Mouse (Mus musculus): Measurements from ENCODE around the gene Ribc2. TPM values are rescaled to one million over a fixed set of nuclear protein-coding genes. Genes with fewer than 3 reads are reported as not detected.

Ribc2 gene
- total and polyA plus RNA-seq, 3 experiments = not detected

GRCm38 (mm10) chr15:85161416-85161815, 29.5 kb downstream of the Ribc2 start:
- DNase-seq (ENCODE audit: extremely low read depth) = no peak
- H3K36me3 ChIP-seq (replicated peaks in 1 of 2; ENCODE audit: control insufficient read depth in 1 of 2, insufficient read depth in 1 of 2, low read length in 1 of 2) = no peaks in the 10 kb centered on the region
- H3K27ac ChIP-seq (ENCODE audit: insufficient read depth, low read depth) = no peak overlapping the region
- H3K4me3 ChIP-seq (replicated peaks in 1 of 3; ENCODE audit: low read depth in 2 of 3, low read length in 2 of 3, poor library complexity in 1 of 3) = no peak overlapping the region
- H3K9ac ChIP-seq (ENCODE audit: insufficient read depth, low read depth) = no peak overlapping the region
- H3K4me2 ChIP-seq (ENCODE audit: insufficient read depth, low read depth, poor library complexity, severe bottlenecking) = no peak overlapping the region
- H3K27me3 ChIP-seq (replicated peaks) = peaks cover 92% of the 10 kb centered on the region
- dilution Hi-C loops (cut with MboI; ENCODE audit: extremely low pct_ligation_motif_present, extremely low pct_unique_long_range_greater_than_20kb, low sequenced_read_pairs) = no loop called here
- in situ Hi-C loops (cut with MboI; ENCODE audit: low pct_ligation_motif_present, low pct_unique_long_range_greater_than_20kb, low sequenced_read_pairs) = no loop called here
- no peaks in the 10 kb centered on the region for H3K4me1 ChIP-seq (ENCODE audit: control insufficient read depth in 1 of 2, insufficient read depth in 2 of 2)
- no peaks in the 10 kb centered on the region for H3K79me2 ChIP-seq (replicated peaks; ENCODE audit: control insufficient read depth, extremely low read depth, insufficient read depth, poor library complexity, severe bottlenecking)
- no peak for TF ChIP-seq SMC3 (IDR thresholded peaks at IDR 0.05; ENCODE audit: low read depth, low read length)
- no peak for TF ChIP-seq CTCF (conservative IDR thresholded peaks at IDR 0.05 in 1 of 2, IDR thresholded peaks at IDR 0.05 in 1 of 2; ENCODE audit: low read depth in 2 of 2, low read length in 2 of 2)
- TF ChIP-seq POLR2A (IDR thresholded peaks at IDR 0.05; ENCODE audit: low read depth, low read length) = no peak
- TF ChIP-seq RAD21 (IDR thresholded peaks at IDR 0.05; ENCODE audit: low read depth, low read length) = no peak
- TF ChIP-seq MEF2A (IDR thresholded peaks at IDR 0.05; ENCODE audit: borderline replicate concordance, low read depth, low read length) = no peak
- TF ChIP-seq UBTF (IDR thresholded peaks at IDR 0.05; ENCODE audit: low read depth, low read length) = no peak
- TF ChIP-seq MAZ (IDR thresholded peaks at IDR 0.05; ENCODE audit: low read depth, low read length) = no peak
- TF ChIP-seq NELFE (IDR thresholded peaks at IDR 0.05; ENCODE audit: low read depth, low read length) = no peak
- TF ChIP-seq MAX (IDR thresholded peaks at IDR 0.05; ENCODE audit: low read length) = no peak
- H3K9me3 ChIP-seq (replicated peaks; ENCODE audit: low read length) = peaks cover 10% of the 10 kb centered on the region

GRCm38 (mm10) chr15:85162693-85163663, 31.1 kb downstream of the Ribc2 start:
- dilution Hi-C loops (cut with MboI; ENCODE audit: extremely low pct_ligation_motif_present, extremely low pct_unique_long_range_greater_than_20kb, low sequenced_read_pairs) = no loop called here
- TF ChIP-seq TCF12 (IDR thresholded peaks at IDR 0.05; ENCODE audit: low read depth, low read length) = no peak
- TF ChIP-seq MAZ (IDR thresholded peaks at IDR 0.05; ENCODE audit: low read depth, low read length) = no peak
- no peaks in the 10 kb centered on the region for H3K4me1 ChIP-seq (ENCODE audit: control insufficient read depth in 1 of 2, insufficient read depth in 2 of 2)
- no peak overlapping the region for H3K4me2 ChIP-seq (ENCODE audit: insufficient read depth, low read depth, poor library complexity, severe bottlenecking)
- H3K4me3 ChIP-seq (replicated peaks in 1 of 3; ENCODE audit: low read depth in 2 of 3, low read length in 2 of 3, poor library complexity in 1 of 3) = no peak overlapping the region
- DNase-seq (ENCODE audit: extremely low read depth) = no peak
- in situ Hi-C loops (cut with MboI; ENCODE audit: low pct_ligation_motif_present, low pct_unique_long_range_greater_than_20kb, low sequenced_read_pairs) = no loop called here
- H3K27me3 ChIP-seq (replicated peaks) = peaks cover 90% of the 10 kb centered on the region
- peaks cover 3% of the 10 kb centered on the region for H3K9me3 ChIP-seq (replicated peaks; ENCODE audit: low read length)
- H3K27ac ChIP-seq (ENCODE audit: insufficient read depth, low read depth) = no peak overlapping the region
- H3K79me2 ChIP-seq (replicated peaks; ENCODE audit: control insufficient read depth, extremely low read depth, insufficient read depth, poor library complexity, severe bottlenecking) = no peaks in the 10 kb centered on the region
- no peak overlapping the region for H3K9ac ChIP-seq (ENCODE audit: insufficient read depth, low read depth)
- no peaks in the 10 kb centered on the region for H3K36me3 ChIP-seq (replicated peaks in 1 of 2; ENCODE audit: control insufficient read depth in 1 of 2, insufficient read depth in 1 of 2, low read length in 1 of 2)

- in situ Hi-C loops (cut with MboI; ENCODE audit: low pct_ligation_motif_present, low pct_unique_long_range_greater_than_20kb, low sequenced_read_pairs) (no loop called here), dilution Hi-C loops (cut with MboI; ENCODE audit: extremely low pct_ligation_motif_present, extremely low pct_unique_long_range_greater_than_20kb, low sequenced_read_pairs) (no loop called here)
- Histone ChIP-seq H3K4me1 (ENCODE audit: control insufficient read depth in 1 of 2, insufficient read depth in 2 of 2) (no peaks in the 10 kb centered on the region), H3K27ac (ENCODE audit: insufficient read depth, low read depth) (no peak overlapping the region), H3K4me3 (replicated peaks in 1 of 3; ENCODE audit: low read depth in 2 of 3, low read length in 2 of 3, poor library complexity in 1 of 3) (no peak overlapping the region), H3K36me3 (replicated peaks in 1 of 2; ENCODE audit: control insufficient read depth in 1 of 2, insufficient read depth in 1 of 2, low read length in 1 of 2) (no peaks in the 10 kb centered on the region), H3K4me2 (ENCODE audit: insufficient read depth, low read depth, poor library complexity, severe bottlenecking) (no peak overlapping the region), H3K9me3 (replicated peaks; ENCODE audit: low read length) (no peaks in the 10 kb centered on the region), H3K9ac (ENCODE audit: insufficient read depth, low read depth) (no peak overlapping the region), H3K27me3 (replicated peaks) (peaks cover 89% of the 10 kb centered on the region), H3K79me2 (replicated peaks; ENCODE audit: control insufficient read depth, extremely low read depth, insufficient read depth, poor library complexity, severe bottlenecking) (no peaks in the 10 kb centered on the region)
- DNase-seq (ENCODE audit: extremely low read depth) = no peak
- TF ChIP-seq ZC3H11A (IDR thresholded peaks at IDR 0.05; ENCODE audit: low read depth, low read length) (no peak), IRF4 (IDR thresholded peaks at IDR 0.05; ENCODE audit: low read depth, low read length) (no peak), UBTF (IDR thresholded peaks at IDR 0.05; ENCODE audit: low read depth, low read length) (no peak), ETS1 (conservative IDR thresholded peaks at IDR 0.05; ENCODE audit: low read depth, low read length) (no peak), CHD2 (IDR thresholded peaks at IDR 0.05; ENCODE audit: low read length) (no peak), NRF1 (IDR thresholded peaks at IDR 0.05; ENCODE audit: low read depth, low read length) (no peak), GABPA (IDR thresholded peaks at IDR 0.05; ENCODE audit: insufficient replicate concordance, low read depth, low read length) (no peak), NELFE (IDR thresholded peaks at IDR 0.05; ENCODE audit: low read depth, low read length) (no peak), MAX (IDR thresholded peaks at IDR 0.05; ENCODE audit: low read length) (no peak), SIN3A (IDR thresholded peaks at IDR 0.05; ENCODE audit: low read length) (no peak), TBP (conservative IDR thresholded peaks at IDR 0.05; ENCODE audit: low read depth, low read length) (no peak), MAZ (IDR thresholded peaks at IDR 0.05; ENCODE audit: low read depth, low read length) (no peak), POLR2A (IDR thresholded peaks at IDR 0.05; ENCODE audit: low read depth, low read length) (no peak), POLR2AphosphoS2 (IDR thresholded peaks at IDR 0.05; ENCODE audit: low read depth, low read length) (no peak), MXI1 (IDR thresholded peaks at IDR 0.05; ENCODE audit: low read depth, low read length) (no peak), BHLHE40 (IDR thresholded peaks at IDR 0.05; ENCODE audit: low read depth, low read length) (no peak), HCFC1 (IDR thresholded peaks at IDR 0.05; ENCODE audit: low read depth, low read length) (no peak), KAT2A (IDR thresholded peaks at IDR 0.05; ENCODE audit: insufficient replicate concordance, low read length) (no peak)
Measured at GRCm38 (mm10) chr15:85166433-85166933, 34.6 kb downstream of the Ribc2 start.
